Mouse (Mus musculus): ENCODE results near the gene Cers1.

Cers1 gene

GRCm38 (mm10) chr8:70351035-70351999, 35.7 kb downstream of the Cers1 start:
- DNase-seq (ENCODE audit: low read depth in 2 of 2, low spot score in 2 of 2): no peak

- no peak for DNase-seq (ENCODE audit: low read depth in 2 of 2, low spot score in 2 of 2)
Observed at GRCm38 (mm10) chr8:70352000-70352384, 36.4 kb downstream of the Cers1 start.

DNA sequence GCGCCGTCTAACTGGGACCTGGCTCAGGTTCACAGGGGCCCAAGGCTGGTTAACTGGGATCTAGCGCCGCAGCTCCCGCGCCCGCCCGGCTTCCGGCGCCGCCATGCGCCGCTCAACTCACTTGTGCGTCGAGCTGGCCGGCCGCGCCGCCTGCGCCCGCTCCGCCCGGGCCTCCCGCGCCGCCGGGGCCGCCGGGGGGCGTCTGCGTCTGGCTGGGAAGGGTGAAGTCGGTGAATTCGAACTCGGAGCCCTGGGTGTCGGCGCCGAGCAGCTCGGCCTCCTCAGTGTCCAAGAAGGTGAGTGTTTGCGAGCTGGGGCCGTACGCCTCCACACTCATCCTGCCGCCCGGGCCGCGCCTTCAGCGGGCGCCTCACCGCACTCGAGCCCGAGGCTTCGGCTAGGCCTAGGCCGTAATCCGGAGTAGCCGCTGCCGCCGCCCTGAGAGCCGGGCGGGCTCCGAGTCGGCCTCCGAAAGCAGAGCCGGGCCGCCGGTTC, 37.1 kb downstream of the Cers1 start:
- peak; percentile 55 to 64 for DNase-seq (ENCODE audit: low read depth in 2 of 2, low spot score in 2 of 2)

- DNase-seq (ENCODE audit: low read depth in 2 of 2, low spot score in 2 of 2): peak; percentile 98
Observed at GRCm38 (mm10) chr8:70353194-70353817, 37.7 kb downstream of the Cers1 start, which contains the start of gene Upf1. Upf1 (minus strand) TSS chr8:70353278.

DNA sequence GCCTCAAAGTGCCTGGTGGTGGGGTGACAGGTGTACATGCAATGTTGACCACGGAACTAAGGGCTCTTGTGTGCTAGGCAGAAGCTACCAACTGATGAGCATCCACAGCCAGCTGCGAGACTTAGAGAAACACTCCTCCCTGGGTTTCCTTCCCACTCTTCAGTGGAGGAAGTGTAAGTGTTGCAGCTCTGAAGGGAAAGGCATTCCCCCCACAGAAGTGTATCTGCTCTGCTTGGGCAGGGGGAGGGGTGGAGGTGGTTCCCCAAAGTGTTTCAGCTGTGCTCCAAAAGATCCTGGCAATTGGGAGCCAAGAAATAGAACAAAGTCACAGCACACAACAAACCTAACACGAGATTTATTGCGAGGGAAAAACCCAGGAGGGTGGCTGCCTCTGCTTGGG, 38.4 kb downstream of the Cers1 start:
- no peak for DNase-seq (ENCODE audit: low read depth in 2 of 2, low spot score in 2 of 2)

DNA sequence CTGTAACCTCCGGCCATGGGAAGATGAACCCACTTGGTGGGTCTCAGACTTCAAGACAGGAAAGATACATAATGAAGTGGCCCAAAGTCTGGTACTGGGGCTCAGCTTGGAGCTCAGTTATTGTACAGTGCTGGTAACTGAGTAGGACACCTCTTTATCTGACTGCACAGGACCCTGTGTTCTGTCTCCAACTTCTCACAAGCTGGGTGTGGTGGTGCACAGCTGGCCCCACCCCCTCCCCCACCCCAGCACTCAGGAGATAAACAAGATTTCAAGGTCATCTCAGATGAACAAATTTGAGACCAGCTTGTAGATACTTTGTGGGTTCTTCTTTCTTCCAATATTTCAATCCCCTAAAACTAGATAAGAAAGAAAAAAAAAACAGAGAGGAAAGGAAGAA, 40.5 kb downstream of the Cers1 start:
- DNase-seq (ENCODE audit: low read depth in 2 of 2, low spot score in 2 of 2): no peak

DNA sequence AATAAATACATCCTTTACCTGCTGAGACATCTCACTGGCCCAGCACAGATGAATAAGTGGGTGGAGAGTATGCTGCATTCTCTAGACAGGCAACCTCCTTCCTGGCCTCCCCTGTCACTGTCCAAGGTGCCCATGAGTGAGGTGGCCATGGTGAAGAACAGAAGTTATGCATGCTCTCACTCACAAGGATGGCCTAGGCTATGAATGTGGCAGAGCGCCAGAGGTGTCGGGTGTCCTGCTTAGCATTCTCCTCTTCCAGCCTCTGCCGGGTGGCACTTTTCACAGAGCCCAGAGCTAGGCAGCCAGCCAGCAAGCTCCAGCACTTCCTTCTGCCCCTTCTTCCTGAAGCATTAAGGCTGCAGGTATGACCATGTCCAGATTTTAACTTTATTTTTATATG, 43.8 kb downstream of the Cers1 start:
- no peak for DNase-seq (ENCODE audit: low read depth in 2 of 2, low spot score in 2 of 2)

- no peak for DNase-seq (ENCODE audit: low read depth in 2 of 2, low spot score in 2 of 2)
Observed at GRCm38 (mm10) chr8:70360769-70361168, 45.2 kb downstream of the Cers1 start.

DNA sequence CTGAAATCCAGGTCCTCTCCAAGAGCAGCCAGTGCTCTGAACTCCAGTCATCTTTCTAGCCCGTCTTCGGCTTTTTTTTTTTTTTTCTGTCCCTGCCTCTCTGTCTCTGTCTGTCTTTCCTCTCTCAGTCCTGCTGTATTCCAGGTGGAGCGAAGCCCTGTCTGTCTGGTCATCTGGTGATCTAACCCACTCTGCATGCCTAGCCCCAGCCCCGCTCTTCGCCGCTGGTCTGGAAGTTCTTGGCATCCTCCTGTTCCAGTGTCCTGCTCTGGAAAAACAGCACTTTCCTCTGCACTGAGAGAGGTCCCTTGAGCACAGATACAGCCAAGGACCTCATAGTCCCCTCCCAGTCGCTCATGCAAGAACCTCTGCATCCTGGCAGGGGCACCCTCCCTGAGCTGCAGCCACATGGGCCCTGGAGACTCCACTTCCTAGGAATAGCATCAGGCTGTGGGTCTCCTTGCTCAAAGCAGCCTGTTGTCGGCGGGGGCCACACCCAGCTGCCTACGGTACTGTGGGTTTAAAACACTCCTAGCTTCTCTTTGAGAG, 46.0 kb downstream of the Cers1 start:
- no peak for DNase-seq (ENCODE audit: low read depth in 2 of 2, low spot score in 2 of 2)

- no peak for DNase-seq (ENCODE audit: low read depth in 2 of 2, low spot score in 2 of 2)
Observed at GRCm38 (mm10) chr8:70364066-70364465, 48.5 kb downstream of the Cers1 start.

- no peak for DNase-seq (ENCODE audit: low read depth in 2 of 2, low spot score in 2 of 2)
Observed at GRCm38 (mm10) chr8:70366588-70366987, 51.0 kb downstream of the Cers1 start.

- DNase-seq (ENCODE audit: low read depth in 2 of 2, low spot score in 2 of 2): no peak
Observed at GRCm38 (mm10) chr8:70370476-70370875, 54.9 kb downstream of the Cers1 start.

DNA sequence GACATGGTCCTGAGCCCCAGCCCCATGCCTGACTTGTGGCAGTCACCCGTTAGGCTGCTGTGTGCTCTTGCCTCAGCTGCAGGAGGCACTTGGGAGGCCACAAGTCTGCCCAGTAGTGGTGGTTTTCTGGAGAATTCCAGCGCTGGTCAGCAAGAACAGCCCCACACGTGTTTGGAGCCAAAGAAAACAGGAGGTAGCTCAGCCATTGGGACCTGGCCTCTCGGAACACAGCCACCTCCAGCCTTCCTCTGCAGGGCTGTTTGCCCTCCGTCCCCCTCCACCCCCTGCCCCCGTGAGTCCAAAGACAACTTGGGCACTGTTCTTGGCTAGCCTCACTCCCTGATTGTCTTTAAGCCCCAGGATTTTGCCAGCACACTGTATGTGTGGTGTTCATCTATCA, 56.4 kb downstream of the Cers1 start:
- no peak for DNase-seq (ENCODE audit: low read depth in 2 of 2, low spot score in 2 of 2)

GRCm38 (mm10) chr8:70373397-70374317, 58.1 kb downstream of the Cers1 start, which contains the start of gene Comp:
Comp (plus strand) TSS chr8:70373558.
- no peak for DNase-seq (ENCODE audit: low read depth in 2 of 2, low spot score in 2 of 2)

GRCm38 (mm10) chr8:70374318-70374927, 58.8 kb downstream of the Cers1 start:
- peak in 1 of 2 experiments; percentile 48 for DNase-seq (ENCODE audit: low read depth in 2 of 2, low spot score in 2 of 2)

GRCm38 (mm10) chr8:70375212-70375859, 59.8 kb downstream of the Cers1 start:
- no peak for DNase-seq (ENCODE audit: low read depth in 2 of 2, low spot score in 2 of 2)

DNA sequence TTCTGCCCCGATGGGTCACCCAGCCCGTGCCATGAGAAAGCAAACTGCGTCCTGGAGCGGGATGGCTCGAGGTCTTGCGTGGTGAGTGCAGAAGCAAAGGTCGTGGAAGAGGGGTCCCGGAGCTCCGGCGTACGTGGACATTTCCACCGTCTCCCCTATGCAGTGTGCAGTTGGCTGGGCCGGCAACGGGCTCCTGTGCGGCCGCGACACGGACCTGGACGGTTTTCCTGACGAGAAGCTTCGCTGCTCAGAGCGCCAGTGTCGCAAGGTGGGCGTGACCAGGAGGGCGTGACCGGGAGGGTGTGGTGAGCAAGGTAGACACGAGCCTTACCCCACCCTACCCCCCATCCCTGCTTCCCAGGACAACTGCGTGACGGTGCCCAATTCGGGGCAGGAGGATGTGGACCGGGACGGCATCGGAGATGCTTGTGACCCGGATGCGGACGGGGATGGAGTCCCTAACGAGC, 60.7 kb downstream of the Cers1 start:
- no peak for DNase-seq (ENCODE audit: low read depth in 2 of 2, low spot score in 2 of 2)

GRCm38 (mm10) chr8:70377049-70377448, 61.5 kb downstream of the Cers1 start:
- DNase-seq (ENCODE audit: low read depth in 2 of 2, low spot score in 2 of 2): no peak

GRCm38 (mm10) chr8:70380069-70380468, 64.5 kb downstream of the Cers1 start:
- DNase-seq (ENCODE audit: low read depth in 2 of 2, low spot score in 2 of 2): no peak
